Mouse (Mus musculus) adrenal gland, postnatal 25 days (tissue): ENCODE measurements at regions not wholly inside any gene's neighbourhood (a gene's known extent, or its start where the extent isn't known, plus 50 kb on each side); places are given as distances from the start of the nearest gene placed in this dataset.

Source experiments
- DNase-seq: peaks from one replicate; pipeline ENCODE4 v3.0.0; 2021; ENCODE audit warnings: mixed read lengths

DNA sequence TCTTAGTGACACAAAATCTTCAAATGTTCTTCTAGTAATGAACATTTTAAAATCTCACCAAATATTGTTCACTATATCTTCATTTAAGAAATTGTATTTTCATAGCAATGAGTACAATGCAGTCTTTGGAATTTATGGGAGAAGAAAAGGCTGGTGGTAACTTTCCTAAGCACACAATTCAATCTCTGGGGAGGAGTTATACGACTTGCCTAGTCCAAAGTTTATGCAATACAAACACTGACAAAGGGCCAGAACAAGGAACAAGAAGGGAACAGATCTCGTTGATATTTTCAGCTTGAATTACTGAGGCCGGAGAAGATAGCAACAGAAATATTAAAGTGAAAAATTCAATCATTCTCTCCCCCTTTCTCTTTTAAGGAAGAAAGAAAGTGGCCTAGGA lies 449.2 kb upstream of the Cited2 start:
- no peak for DNase-seq

GRCm38 (mm10) chr10:17275214-17275613 lies 447.8 kb upstream of the Cited2 start:
- DNase-seq: no peak

DNA sequence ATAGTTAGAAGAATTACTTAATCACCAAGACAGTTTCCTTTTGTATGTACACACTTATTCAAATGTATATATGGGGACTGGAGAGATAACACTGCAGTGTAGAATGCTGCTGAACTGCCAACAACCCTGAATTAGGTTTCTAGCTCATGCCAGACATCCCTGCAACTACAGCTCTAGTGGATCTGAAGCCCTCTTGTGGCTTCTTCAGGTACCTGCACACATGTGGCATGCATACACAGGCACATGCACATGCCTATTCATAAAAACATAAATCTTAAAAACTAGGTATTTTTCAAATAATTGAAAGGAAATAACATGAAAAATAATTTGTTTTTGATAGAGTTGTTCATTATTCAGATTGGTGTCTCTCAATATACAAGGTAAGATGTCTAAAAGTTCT lies 445.1 kb upstream of the Cited2 start:
- DNase-seq: no peak

DNA sequence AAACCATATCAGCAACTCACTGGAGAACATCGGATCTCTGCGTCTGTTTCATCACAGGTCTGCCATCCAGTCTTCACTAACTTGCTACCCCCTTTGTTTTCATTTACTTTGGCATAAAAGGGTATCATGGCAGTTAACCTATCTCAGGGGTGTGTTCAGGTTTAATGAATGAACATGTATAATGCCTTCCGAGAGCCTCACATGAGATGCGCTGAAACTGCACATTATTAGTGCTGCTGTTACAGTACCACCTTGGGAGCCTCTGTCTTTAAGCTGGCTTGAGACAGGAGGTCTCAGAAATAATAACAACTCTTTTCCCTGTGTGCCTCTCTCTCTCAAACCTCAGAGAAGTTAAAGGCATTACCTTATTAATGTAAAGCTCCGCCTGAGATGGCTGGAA lies 438.2 kb upstream of the Cited2 start:
- DNase-seq: no peak

DNA sequence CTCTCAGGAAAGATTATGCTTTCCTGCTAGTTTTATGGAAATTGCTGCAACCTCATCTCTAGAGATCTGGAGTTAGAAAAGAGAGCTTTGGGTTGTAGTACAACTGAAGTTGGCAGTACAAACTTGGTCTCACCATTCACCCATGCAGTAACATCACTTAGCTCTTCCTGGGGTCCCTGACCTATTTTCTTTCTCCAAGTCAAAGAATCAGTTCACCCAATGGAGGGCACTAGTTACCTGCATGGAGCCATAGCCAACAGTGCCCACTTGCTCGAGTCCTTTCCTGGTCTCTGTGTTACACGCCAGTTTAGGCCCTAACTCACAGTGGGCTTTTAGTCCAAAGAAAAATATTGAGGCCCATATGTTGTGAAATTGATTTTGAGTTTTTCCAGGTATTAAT lies 435.9 kb upstream of the Cited2 start:
- DNase-seq: no peak

- DNase-seq: no peak
Observed at GRCm38 (mm10) chr10:17288231-17288630, 434.8 kb upstream of the Cited2 start.

DNA sequence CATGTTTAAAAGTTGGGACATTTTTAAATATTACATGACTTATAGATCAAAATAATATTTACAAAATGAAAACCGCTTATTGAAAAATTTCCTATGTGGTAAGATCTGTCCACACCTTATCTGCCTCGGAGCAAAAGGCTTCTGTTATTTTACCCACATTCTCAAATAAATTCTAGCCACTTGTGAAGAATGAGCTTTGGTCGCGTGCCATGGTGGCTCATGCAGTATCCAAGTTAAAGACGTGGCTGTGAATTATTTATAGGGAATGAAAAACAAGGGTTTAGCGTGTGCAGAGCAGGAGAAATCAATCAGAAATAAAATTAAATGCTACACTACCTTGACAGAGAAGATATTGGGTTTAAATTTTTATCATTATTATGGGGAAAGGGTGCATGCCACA lies 430.7 kb upstream of the Cited2 start:
- DNase-seq: no peak

DNA sequence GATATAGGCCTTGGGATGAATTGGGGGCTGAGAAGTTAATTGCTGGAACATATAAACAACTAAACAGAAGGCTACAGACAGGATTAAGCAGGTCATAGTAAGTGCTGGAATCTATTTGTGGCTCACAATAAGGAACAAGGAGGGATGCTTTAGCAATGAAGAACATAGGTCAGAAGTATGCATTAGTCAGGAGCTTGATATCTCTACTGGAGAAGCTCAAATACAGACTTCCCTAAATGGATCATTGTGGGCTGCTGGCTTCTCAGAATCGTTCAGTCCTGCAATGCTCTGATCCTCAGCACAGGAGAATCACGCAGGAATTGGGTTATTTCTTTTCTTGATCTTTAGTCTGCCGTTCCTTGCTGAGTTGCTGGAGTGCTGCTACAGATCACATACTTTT lies 428.6 kb upstream of the Cited2 start:
- DNase-seq: no peak

DNA sequence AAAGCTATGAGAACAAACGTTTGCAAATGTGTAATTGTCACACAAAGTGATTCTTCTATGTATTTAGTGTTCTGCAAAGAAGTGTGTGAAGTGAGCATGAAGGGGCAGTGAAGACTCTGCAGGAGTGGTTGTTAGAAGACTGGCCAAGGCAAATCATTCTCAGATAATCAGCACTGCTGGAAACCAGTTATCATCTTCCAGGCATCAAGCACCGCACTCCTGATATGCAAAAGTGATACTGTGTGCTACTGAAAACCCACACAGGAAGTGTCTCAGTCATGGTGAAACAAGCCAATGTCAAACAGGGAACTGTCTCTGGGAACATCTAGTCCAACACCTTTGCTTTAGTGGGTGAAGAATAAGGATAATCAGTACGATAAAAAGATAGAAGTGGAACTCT lies 427.9 kb upstream of the Cited2 start:
- DNase-seq: no peak

- no peak for DNase-seq
Observed at GRCm38 (mm10) chr10:17299600-17299999, 423.4 kb upstream of the Cited2 start.

DNA sequence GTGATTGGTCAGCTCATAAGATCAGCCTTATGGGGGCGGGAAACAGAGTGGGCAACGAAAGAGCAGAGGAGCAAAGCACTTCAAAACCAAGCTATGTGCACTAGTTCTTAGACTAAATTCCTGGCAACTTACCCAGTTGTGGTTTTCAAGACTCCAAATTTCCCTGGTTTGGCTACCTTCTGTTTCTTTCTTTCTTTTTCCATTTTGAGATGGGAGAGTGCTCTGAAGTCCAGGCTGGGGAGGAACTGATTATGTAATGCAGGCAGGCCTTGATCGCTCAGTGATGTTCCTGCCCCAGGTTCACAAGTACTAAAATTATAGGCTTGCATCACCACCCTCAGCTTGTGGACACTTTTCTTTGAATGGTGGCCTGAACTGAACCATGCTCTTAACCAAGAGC lies 396.3 kb upstream of the Cited2 start:
- DNase-seq: no peak

GRCm38 (mm10) chr10:17330904-17331606 lies 392.0 kb upstream of the Cited2 start:
- no peak for DNase-seq

DNA sequence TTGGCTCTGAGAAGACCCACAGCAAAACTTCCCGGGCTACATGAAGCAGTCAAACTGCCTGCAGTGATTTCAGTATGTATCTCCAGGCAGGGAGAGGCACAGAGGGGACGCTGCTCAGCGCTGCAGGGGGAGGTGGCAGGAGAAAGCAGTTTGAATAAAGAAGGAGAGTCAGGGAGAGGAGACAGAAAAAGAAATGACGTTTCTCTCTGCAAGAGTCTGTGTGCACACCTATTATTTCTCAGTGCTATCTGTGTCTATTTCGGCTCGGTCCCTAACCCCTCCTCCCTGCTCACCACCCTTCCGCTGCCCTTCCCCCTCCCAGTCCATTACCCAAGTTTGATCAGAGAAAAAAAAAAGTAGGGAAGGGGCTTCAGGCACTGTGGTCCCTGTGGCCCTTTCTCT lies 391.4 kb upstream of the Cited2 start:
- peak; percentile 18 for DNase-seq

GRCm38 (mm10) chr10:17332025-17332767 lies 390.8 kb upstream of the Cited2 start:
- no peak for DNase-seq

DNA sequence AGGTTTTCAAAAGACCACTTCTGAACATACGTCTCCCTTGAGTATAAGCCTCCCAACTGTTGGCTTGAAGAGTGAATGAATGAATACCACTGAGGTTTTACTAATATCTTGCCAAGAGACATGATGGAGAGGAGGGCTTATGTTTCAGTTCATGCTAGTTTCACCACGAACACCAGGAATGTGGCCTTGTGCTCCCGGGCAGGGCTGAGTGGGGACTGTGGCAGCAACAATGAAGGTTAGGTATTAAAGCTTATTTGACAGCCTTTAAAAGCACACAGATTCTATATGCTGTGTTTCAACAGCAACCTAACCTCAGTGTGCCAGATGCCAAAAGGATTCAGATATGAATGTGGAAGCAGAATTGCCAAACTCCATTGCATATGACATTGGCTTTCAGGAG lies 390.0 kb upstream of the Cited2 start:
- DNase-seq: no peak

GRCm38 (mm10) chr10:17333676-17334075 lies 389.3 kb upstream of the Cited2 start:
- DNase-seq: no peak

- DNase-seq: no peak
Observed at GRCm38 (mm10) chr10:17337217-17337616, 385.8 kb upstream of the Cited2 start.

- no peak for DNase-seq
Observed at GRCm38 (mm10) chr10:17343829-17344228, 379.2 kb upstream of the Cited2 start.

DNA sequence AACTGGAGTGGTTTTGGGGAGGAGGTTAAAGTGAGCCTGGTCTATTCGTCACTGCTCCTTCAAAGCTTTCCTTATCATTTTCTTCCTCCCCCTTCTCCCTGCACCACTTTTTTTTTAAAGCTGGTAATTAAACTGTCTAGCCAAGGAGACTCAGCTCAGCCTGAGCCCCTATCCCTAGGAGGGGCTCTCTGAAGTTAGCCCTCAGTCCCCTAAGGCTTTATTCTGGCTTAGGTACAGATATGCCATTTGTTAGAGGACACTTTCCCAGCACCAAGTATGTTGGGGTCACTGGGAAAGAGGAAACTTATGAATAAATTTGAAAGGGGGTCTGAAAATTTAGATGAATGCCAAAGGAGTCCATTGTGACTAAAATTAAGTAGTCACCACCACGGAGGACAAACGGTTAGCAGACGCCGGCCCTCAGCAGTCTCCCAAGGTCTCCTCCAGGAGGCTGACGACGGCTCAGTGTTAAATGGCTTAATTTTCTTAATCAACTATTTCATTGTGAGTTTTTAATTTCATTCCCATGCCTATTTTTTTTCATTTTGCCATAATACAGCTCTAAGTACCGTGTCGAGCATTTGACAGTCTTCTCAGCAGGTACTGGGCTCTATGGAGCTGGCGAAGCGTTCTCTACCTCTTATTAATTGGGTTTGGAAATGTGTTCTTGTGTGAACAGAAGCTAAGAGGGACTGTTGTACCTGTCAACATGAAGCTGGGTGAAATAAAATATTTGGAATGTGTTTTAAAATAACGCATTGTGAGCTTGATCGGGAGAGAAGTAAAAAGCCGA lies 370.6 kb upstream of the Cited2 start:
- DNase-seq: no peak

- DNase-seq: no peak
Observed at GRCm38 (mm10) chr10:17355476-17355875, 367.5 kb upstream of the Cited2 start.

GRCm38 (mm10) chr10:17356041-17356440 lies 367.0 kb upstream of the Cited2 start:
- no peak for DNase-seq

GRCm38 (mm10) chr10:17362643-17363042 lies 360.4 kb upstream of the Cited2 start:
- no peak for DNase-seq

DNA sequence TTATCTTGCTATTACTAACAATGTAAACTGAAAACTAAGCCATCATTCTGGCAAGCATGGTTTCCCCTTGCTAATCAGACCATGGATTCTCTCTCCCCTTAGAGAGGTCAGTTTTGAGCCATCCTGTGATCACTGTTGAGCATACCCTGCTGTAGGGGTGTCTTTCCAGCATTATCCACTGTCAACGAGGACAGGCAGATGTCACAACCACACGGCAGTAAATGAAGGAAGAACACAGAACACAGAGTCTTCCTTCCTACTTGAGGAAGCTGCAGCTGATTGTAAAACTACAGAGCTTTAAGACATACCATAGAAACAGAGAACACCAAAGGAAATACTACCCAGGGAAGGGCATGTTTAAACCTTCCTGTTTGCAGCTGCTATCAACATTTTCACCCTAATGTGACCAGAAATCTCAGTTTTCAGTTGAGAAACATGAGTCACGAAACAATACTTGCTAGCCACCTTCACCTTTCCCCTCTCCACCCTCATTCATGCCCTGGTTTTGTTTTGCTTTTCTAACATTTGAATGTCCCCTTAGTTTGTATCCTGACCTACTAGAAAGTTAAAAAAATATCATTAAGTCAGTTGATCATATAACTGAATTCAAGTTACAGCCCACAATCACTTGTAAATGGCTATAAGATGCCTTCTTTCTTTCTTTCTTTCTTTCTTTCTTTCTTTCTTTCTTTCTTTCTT lies 356.8 kb upstream of the Cited2 start:
- no peak for DNase-seq
